Mouse (Mus musculus) colon, adult 2 months (tissue): ENCODE results near the gene Acsm1. TPM values are rescaled to one million over a fixed set of nuclear protein-coding genes. Genes with fewer than 3 reads are reported as not detected.

Experiments
- polyA plus RNA-seq: library from polyadenylated mRNA; depleted of rRNA; stranded (reverse); fragments of >200 nt; gene quantifications from 2 replicates; pipeline ENCODE4 v1.2.3, GENCODE M21; 2012; rRNA removed

Gene Acsm1
- not detected in 2 replicates for polyA plus RNA-seq

DNA sequence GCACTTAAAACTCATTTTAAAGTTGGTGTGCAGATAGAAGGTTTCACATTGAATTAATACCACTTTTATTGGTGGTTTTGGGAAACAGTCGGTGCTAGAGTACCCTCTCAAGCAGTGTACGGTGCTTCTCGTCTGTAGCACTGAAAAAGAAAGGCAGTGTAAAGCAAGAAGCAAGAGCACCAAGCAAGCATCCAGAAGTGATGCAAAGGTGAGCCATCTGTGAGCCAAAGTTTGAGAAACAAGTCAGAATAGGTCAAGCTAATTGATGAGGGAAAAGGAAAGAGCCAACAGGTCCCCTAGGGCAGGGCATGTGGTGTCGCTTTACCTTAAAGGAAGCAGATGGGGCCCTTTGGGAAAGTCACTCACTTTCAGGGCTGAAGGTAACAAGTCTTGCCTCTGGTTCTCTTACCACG lies at the start of gene Acsm1:
Gene Acsm1, plus strand, starts transcription at position 363 of the 413 bp plus-strand sequence.

DNA sequence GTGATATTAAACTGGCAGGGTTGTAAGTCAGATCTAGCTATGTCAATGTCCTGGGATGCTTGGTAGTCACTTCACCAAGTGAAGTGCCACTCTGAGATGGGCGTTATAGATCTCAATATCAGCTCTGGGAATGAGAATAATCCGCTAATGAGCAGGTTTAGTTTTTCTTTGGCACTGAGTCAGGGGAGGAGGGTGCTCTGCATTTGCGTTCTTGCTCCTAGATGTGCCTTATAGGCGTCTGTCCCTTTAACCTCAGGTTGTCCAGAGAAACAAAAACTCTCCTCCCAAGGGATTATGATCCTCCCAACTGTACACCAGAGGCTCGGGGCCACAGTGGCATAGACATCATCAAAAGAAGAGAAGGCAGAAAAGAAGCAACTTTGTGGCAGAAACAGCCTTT lies 82.9 kb downstream of the Acsm1 start, which contains the start of gene Acsm4:
Gene Acsm4, plus strand, starts transcription at position 301 of the 400 bp plus-strand sequence.

Other genes with a start within 250 kb of the Acsm1 start
- 0.69 and 35.0 TPM in 2 replicates for gene Gp2, start 147.7 kb upstream of the Acsm1 start, polyA plus RNA-seq
- gene Umod, start 127.7 kb upstream of the Acsm1 start, polyA plus RNA-seq = 0.03 and 0.13 TPM in 2 replicates
- not detected in 2 replicates for gene Acsm5, start 87.6 kb upstream of the Acsm1 start, polyA plus RNA-seq
- not detected in 2 replicates for gene Pdilt, start 83.5 kb upstream of the Acsm1 start, polyA plus RNA-seq
- 0.13 TPM in 1 of 2 replicates, not detected in the other for gene Acsm2, start 52.7 kb upstream of the Acsm1 start, polyA plus RNA-seq
- not detected in 2 replicates for gene Acsm4, start 83.0 kb downstream of the Acsm1 start, polyA plus RNA-seq
- gene Thumpd1, start 113.8 kb downstream of the Acsm1 start, polyA plus RNA-seq = 9.7 and 11.7 TPM in 2 replicates
- gene Acsm3, start 153.9 kb downstream of the Acsm1 start, polyA plus RNA-seq = 39.6 and 50.4 TPM in 2 replicates
- gene Rexo5, start 187.0 kb downstream of the Acsm1 start, polyA plus RNA-seq = 1.4 and 2.8 TPM in 2 replicates
- 0.43 and 0.44 TPM in 2 replicates for gene Eri2, start 187.0 kb downstream of the Acsm1 start, polyA plus RNA-seq